ENCODE assay signal across 10 mouse cellular contexts in the genomic region with DNA sequence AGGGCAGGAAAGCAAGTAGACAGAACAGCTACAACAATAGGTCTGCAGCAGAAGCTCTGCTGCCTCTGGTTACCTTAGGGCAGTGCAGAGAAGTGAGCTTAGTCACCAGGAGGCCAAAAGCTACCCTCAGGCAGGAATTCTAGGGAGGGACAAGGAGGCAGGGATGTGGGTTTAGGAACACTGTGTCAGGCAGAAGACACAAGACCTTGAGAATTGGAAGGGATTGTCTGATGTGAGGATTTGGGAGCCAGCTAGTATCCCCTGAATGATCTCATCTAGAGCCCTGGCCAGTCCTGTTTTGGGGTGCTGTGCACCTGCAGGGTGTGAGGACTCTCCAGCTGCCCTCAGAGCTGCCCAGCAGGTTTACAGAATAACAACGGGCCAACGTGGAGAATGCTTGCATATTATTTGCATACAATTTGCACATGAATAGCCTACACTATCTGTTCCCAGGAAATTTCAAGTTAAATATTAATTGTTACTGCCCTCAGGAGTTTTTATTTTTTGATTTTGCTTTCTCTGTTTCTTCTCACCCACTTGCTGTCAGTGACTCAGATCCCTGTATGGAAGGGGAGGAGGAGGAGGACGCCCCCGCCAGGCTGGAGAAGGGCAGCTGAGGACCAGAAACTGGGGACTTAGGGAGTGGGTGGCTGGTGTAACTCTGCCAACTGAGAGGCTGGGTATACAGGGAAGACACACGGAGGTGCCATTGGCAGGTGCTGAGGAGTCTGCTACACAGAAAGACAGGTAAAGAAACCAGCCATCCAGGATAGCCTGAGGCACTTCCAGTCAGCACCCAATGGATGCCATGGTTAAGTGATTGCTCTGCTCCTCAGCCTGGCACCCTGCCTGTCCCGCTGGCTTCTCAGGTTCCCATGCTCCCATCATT.
DNase-seq lines count a peak whose midpoint lies in the region; ATAC-seq and TF ChIP-seq lines count a peak whose summit lies in the region.
"Had no signal": no experiment of that assay in that cellular context is flagged by ENCODE, and none has a peak within 500 bp of the region (broad histone marks: within the 10 kb centered on the region; RNA-seq: fewer than 3 reads in every experiment).

No protein-coding gene starts in this region.

- no peak for TF ChIP-seq CTCF in intestine, postnatal 0 days (IDR thresholded peaks at IDR 0.05; ENCODE audit: low read depth)

- peaks cover 11% of the 10 kb centered on the region for H3K4me1 ChIP-seq in forebrain, embryonic 13.5 days
- peaks cover 11% of the 10 kb centered on the region for H3K4me1 ChIP-seq in forebrain, embryonic 12.5 days
- H3K4me1 ChIP-seq in intestine, postnatal 0 days (replicated peaks; ENCODE audit: control insufficient read depth, insufficient read depth, low read length), result no peaks in the 10 kb centered on the region

- WGBS in forebrain, embryonic 13.5 days, result 33% methylated on average over 6 of the region's 6 CpGs
- WGBS in forebrain, embryonic 12.5 days, result 27% methylated on average over 6 of the region's 6 CpGs
- 32% methylated on average over 6 of the region's 6 CpGs for whole genome bisulfite sequencing in intestine, postnatal 0 days

- H3K4me3 ChIP-seq in forebrain, embryonic 13.5 days, result no peak overlapping the region
- H3K4me3 ChIP-seq in forebrain, embryonic 12.5 days (replicated peaks), result no peak overlapping the region
- H3K4me3 ChIP-seq in intestine, postnatal 0 days (ENCODE audit: low read depth, low read length), result no peak overlapping the region

- H3K27me3 ChIP-seq in forebrain, embryonic 13.5 days, result no peaks in the 10 kb centered on the region
- no peaks in the 10 kb centered on the region for H3K27me3 ChIP-seq in forebrain, embryonic 12.5 days
- no peaks in the 10 kb centered on the region for H3K27me3 ChIP-seq in intestine, postnatal 0 days (replicated peaks; ENCODE audit: control insufficient read depth, insufficient read depth, low read length)

- DNase-seq in testis, postnatal 14 days (ENCODE audit: low spot score), result peak; percentile 8
- DNase-seq in testis, postnatal 10 days (ENCODE audit: low spot score), result no peak
- DNase-seq in left cerebral cortex, postnatal 14 days (ENCODE audit: low spot score in 2 of 2), result peak; percentile 67 to 81
- peak; percentile 83 for DNase-seq in telencephalon, adult 2 months (ENCODE audit: low read depth, low spot score)
- no peak for DNase-seq in natural killer cell, adult 2 months (ENCODE audit: low spot score in 2 of 2)
- DNase-seq: gastrocnemius, postnatal 10 days had no signal

- H3K36me3 ChIP-seq in forebrain, embryonic 13.5 days (ENCODE audit: poor library complexity, severe bottlenecking), result no peaks in the 10 kb centered on the region
- H3K36me3 ChIP-seq in forebrain, embryonic 12.5 days (replicated peaks), result no peaks in the 10 kb centered on the region
- H3K36me3 ChIP-seq in intestine, postnatal 0 days (ENCODE audit: control insufficient read depth, insufficient read depth), result no peaks in the 10 kb centered on the region

- ATAC-seq in forebrain, embryonic 13.5 days, result peak; percentile 53; the same call in 1 of the 2 replicates
- no peak for ATAC-seq in forebrain, embryonic 12.5 days (ENCODE audit: low FRiP score)
- ATAC-seq in intestine, postnatal 0 days, result no peak

- H3K27ac ChIP-seq in forebrain, embryonic 13.5 days, result no peak overlapping the region; the same call in 1 of the 2 replicates
- no peak overlapping the region for H3K27ac ChIP-seq in forebrain, embryonic 12.5 days
- no peak overlapping the region for H3K27ac ChIP-seq in intestine, postnatal 0 days (ENCODE audit: low read depth, low read length)
- H3K27ac ChIP-seq: liver, embryonic 14.5 days had no signal

- H3K4me2 ChIP-seq in forebrain, embryonic 13.5 days, result no peak overlapping the region
- H3K4me2 ChIP-seq in forebrain, embryonic 12.5 days, result no peak overlapping the region
- H3K4me2 ChIP-seq in intestine, postnatal 0 days (replicated peaks; ENCODE audit: low read depth), result no peak overlapping the region

- H3K9me3 ChIP-seq in forebrain, embryonic 13.5 days (replicated peaks), result no peaks in the 10 kb centered on the region
- no peaks in the 10 kb centered on the region for H3K9me3 ChIP-seq in forebrain, embryonic 12.5 days
- H3K9me3 ChIP-seq in intestine, postnatal 0 days (ENCODE audit: control insufficient read depth), result no peaks in the 10 kb centered on the region

- intact Hi-C loops in left cerebral cortex, postnatal 14 days (cut with DNase I), result loop anchor here (10.0 kb wide), 2 partner anchors 290 to 350 kb away; no protein-coding TSS in a partner anchor

- no peak overlapping the region for H3K9ac ChIP-seq in forebrain, embryonic 13.5 days
- no peak overlapping the region for H3K9ac ChIP-seq in forebrain, embryonic 12.5 days
- H3K9ac ChIP-seq in intestine, postnatal 0 days (ENCODE audit: low read depth, low read length), result no peak overlapping the region
- H3K9ac ChIP-seq: liver, embryonic 14.5 days had no signal

Comparison
In these comparisons a context has a peak if more than half of its experiments do, and no peak if none do; other contexts are left out.
1. DNase-seq: peak in testis, postnatal 14 days (single experiment), left cerebral cortex, postnatal 14 days (2 of 2) and telencephalon, adult 2 months (single experiment); none in testis, postnatal 10 days (single experiment) and natural killer cell, adult 2 months (0 of 2).